Mouse (Mus musculus): ENCODE results near the gene Sh3bp5.

GRCm38 (mm10) chr14:31394822-31395532 is 40.9 kb downstream of the Sh3bp5 start:
- TF ChIP-seq TAL1 (conservative IDR thresholded peaks at IDR 0.05; ENCODE audit: low read depth, low read length) (no peak), CTCF (IDR thresholded peaks at IDR 0.05; ENCODE audit: low read depth, low read length) (no peak), POLR2AphosphoS5 (IDR thresholded peaks at IDR 0.05; ENCODE audit: insufficient replicate concordance, low read depth, low read length) (no peak), GATA1 (IDR thresholded peaks at IDR 0.05; ENCODE audit: borderline replicate concordance, low read length) (no peak)

Data from G1E (cell line).